Mouse (Mus musculus) urinary bladder, adult 18-20 months (tissue): Measurements from ENCODE around the gene Spaca7.
"Not testable (repeated sequence)": the region's sequence is repeated elsewhere in the genome, so short reads cannot be mapped to it uniquely, and the experiment has no call there.

ENCODE experiments used
- DNase-seq, 2 experiments: peaks; one replicate each; pipeline ENCODE4 v3.0.0; 2022; ENCODE audit warnings: low spot score in 2 of 2, mixed read lengths in 2 of 2

Gene Spaca7

DNA sequence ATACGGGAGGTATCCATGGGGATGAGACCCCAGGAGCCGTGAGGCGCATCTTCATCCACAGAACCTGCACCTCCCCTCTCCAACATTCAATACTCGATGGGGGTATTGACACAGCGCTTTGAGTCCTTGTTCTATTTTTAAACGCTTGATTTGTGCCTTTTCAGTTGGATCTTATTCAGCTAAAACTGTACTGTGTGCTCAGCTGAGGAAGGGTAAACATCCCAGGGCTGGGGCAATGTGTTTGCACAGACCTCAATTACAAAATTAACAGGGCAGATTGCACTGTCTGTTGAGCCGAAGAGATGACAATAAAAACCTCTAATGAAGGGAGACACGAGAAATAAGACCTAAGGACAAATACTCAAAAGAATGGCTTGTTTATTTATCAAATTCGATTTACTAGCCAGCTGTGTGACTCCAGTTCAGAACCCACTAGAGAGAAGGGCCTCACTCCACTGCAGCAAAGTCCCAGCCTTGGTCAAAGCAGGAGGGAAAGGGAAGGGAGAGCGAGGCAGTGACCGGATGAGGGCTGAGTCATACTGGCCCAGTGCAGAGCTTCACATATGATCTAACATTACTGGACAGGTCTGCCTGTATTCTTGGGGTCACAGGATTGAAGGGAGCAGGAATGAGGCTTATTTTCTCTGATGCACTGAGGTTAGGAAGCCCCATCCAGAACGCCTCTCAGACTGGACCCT lies 37.1 kb downstream of the Spaca7 start:
- no peak for DNase-seq

DNA sequence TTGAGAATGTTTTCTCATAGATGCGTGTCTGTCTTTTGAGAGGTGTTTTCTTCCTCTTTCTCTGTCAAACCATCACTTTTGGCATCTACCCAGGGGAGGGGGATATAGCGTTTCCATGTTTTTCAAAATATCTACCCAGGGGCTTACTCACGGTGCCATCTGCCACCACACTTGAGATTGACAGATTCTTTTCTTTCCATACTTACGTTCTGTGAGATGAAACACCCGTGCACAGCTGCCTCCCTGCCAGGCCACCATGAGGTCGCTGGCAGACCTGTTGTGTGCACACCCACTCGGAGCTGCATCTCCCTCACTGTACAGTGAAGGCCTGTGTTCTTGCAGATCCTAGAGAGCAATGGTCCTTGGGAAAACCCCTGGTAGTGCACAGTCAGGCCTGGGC lies 40.4 kb downstream of the Spaca7 start:
- no peak for DNase-seq

DNA sequence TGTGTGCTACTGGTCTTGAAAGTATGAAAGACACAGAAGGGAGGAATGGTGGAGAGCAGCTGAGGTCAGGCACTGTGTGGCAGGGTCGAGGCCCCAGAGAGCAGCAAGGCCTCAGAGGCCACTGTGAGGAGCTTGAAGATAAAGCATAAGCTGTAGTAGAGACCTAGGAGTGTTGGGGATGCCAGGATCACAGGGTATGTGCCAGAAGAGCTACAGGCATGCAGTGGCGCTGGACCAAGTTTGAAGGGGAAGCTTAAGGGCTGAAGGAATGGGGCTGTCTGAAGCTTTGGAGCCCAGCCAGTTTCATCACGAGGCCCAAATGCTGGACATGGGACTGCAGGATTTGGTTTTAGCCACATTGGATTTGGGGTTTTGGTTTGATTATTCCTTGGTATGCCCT lies 44.5 kb downstream of the Spaca7 start:
- not testable (repeated sequence) for DNase-seq

DNA sequence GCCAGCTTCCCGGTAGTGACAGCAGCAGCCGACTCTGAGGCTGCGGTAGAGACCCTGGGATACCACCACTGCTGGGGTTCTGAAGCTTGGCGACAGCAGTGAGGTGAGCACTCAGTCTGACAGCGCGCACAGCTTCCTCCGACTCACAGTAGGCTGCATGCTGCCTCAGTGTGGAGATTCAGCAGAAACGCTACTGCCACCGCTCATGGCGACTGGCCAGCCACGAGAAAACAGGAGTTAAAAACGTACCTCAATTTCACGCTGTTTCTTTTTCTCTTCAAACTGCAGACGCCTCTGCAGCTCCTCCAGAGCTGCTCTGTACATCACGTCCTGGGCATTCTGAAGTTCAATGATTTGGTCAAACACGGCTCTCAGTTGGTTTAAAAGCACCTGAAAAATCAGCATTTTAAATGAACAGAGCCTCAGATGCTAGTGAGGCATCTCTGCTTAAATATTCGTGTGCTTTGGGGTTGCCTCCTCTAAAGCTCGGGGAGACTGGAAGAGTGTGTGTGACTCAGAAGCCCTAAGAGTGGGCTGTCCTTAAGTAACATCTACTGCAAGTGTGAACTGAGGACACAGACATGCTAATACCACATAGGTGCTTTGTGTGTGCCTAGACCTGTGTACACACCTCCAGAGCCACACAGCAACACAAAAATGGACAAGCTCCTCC lies 48.9 kb downstream of the Spaca7 start:
- no peak for DNase-seq

DNA sequence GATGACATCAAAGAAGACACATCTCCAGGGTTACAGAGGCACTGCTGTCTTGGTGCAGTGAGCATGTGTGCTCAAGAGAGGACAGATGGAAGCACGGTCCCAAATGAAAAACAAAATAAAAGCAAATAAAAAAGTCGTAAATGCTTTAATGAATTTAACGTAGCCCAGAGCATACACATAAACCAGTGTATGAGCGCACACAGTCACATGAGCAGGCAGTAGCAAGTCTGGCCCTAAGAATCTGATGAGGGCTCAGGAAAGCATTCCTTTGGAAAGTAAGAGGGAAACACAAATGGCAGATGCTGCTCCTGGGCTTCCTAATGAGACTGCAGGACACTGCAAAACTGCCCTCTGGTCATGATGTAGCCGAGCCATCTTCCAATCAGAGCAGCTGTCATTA lies 53.1 kb downstream of the Spaca7 start:
- DNase-seq: no peak

DNA sequence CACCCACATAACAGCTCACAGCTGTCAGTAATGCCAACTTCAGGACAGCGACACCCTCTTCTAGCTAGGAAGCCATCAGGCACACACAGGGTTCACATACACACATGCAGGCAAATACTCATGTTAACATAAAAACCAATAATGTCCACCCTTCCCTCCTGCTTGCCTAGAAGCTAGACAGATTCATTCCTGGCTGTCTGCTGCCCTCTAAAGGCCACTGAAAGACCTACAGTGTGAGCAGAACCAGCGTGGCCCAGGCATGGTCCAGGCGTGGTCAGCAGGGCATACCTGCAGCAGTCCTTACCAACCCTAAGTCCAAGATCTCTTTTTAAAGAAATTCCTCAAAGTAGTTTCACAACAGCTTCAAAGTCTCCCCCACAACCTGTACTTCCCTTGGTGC lies 56.2 kb downstream of the Spaca7 start:
- peak; percentile 15 to 31 for DNase-seq

DNA sequence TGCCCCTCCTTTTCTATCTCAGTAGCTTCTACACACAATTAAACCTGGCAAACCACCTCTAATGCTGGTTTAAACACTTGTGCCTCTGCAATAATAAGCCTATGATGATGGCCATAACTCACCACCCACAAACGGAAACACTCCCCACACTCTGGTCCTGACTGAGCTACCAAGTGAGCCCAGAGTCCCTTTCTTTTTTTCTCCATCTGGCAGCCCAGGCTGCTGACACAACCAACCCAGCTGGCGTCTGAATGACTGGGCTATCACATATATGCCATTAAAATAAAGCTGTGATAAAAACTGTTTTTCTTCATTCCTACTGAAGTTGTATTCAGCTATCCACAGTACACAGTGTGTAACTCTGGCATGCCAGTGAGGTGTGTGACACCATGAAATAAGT lies 62.5 kb downstream of the Spaca7 start:
- no peak for DNase-seq

DNA sequence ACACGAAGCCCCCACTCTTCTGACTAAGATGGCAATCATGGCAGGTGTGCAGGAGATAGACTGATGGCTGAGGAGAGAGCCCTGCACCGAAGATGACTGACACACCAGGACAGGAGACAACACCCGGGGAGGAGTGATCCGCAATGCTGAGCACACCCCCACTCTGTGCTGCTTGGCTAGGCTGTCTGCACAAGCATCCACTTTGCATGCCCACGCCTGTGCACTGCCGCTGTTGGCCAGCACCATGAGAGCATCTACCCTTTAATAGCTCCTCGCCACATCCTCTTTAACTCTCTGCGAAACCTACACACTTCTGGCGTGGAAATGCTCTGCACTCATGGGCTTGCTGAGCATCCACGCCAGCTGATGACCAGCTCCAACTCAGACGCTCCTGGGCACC lies 65.6 kb downstream of the Spaca7 start:
- DNase-seq: no peak

DNA sequence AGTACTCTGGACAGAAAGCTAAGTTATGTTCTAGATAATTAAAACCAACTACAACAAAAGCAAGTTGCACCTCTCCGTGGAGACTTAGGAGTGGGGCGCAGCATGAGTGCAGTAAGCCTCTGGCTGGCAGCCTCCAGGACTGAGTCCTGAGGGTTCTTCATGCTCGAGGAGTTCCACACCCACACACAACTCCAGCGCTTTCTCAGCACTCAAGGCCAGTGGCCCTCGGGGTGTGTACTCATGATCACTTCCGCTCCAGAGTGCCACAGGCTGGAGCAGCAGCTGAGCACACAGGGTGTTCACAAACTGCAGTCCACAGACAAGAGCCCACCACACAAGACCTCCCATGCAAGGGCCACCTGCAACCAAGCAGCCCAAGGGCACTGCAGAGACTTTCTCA lies 68.7 kb downstream of the Spaca7 start:
- DNase-seq: no peak

DNA sequence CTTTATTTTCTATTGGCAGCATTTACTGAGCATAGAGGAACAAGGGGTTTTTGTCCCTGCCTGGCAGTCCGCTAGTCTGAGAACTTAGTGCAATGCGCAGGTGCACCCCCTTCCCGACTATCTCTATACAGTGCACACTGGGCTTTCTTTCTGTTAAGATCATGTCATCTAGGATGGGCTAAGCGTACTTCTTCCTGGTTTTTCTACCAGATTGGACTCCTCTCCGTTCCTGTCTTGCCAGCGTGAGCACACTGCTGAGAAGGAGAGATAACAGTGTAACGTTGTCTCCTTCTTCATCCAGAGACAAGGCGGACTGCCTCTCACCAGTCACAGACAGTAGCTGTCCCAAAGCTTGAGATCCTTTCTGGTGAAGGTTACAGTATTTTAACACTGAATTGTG lies 71.5 kb downstream of the Spaca7 start:
- DNase-seq: no peak

DNA sequence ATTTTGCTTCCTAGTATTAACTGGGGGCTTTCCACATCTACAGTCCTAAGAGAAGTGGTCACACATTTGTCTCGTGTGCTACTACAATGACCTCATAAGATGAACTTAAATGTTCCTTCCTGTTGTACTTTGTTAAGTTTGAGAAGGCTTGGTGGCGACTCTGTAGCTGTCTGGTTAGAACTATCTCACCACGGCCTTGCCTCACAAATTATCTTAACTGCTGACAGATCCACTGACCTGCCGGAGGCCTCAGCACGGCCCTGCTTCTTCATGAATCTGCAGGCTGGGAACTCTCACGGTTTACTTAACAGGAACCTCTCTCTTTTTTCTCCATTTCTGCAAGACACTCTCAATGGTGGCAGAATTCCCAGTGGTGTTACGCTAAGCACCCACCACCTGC lies 72.1 kb downstream of the Spaca7 start:
- DNase-seq: no peak

DNA sequence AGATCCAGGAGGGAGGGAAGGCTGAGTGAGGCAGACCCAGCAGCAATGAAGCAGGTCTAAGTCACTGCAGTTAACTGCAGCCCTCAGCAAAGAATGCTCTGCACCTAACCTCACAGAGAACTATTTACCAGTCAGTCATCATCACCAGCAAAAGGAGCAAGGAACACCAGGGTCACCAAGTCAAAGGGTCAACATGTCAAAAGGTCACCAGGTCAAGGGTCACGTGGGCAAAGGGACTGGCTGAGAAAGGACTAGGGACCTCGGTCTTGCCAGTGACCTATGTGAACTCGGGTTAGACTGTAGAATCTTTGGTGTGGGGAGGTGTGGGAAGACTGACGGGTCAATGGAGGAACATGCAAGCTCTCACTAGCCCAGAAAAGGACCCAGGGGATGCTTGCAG lies 73.7 kb downstream of the Spaca7 start:
- DNase-seq: no peak

DNA sequence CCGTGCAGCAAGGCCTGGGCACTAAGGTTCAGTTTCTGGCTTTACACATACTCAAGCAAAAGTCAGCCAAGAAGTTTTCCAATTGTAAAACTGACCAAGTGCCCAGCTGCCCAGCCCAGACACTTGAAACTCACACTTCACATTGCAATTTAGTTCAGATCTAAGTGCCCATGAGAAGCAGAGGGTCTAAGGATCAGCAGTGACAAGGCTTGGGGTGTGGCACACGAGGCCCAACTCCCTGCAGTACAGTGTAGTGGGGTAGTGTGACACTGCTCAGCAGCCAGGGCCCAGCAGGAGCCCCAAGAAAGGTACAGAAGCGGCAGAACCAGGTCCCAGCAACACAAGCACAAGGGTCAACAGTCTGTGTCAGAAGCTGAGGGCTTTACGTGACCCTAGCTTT lies 76.1 kb downstream of the Spaca7 start:
- no peak for DNase-seq
